Mouse (Mus musculus) forebrain, embryonic 10.5 days (tissue): ENCODE results near the gene Cacng8. TPM values are rescaled to one million over a fixed set of nuclear protein-coding genes. Genes with fewer than 3 reads are reported as not detected.
A peak's percentile ranks its signal among the peaks of the same experiment; 100 is the strongest.
"Not testable (repeated sequence)": the region's sequence is repeated elsewhere in the genome, so short reads cannot be mapped to it uniquely, and the experiment has no call there.

Experiments used
- DNase-seq: peaks from one replicate; pipeline ENCODE4 v3.0.0-alpha.2; 2017; ENCODE audit warnings: low spot score; ENCODE audit errors: extremely low spot score
- H3K27ac ChIP-seq: fragments of 300-500 bp; sonication (generic); 2 replicates; pipeline ENCODE4 v1.5.1; 2016; ENCODE audit warnings: mild to moderate bottlenecking
- H3K27me3 ChIP-seq: fragments of 300-500 bp; sonication (generic); 2 replicates; pipeline ENCODE4 v1.6.1; 2016; ENCODE audit warnings: mild to moderate bottlenecking; ENCODE audit not compliant: poor library complexity, severe bottlenecking
- H3K36me3 ChIP-seq: fragments of 300-500 bp; sonication (generic); replicated peaks from 2 replicates; pipeline ENCODE4 v1.6.1; 2016; ENCODE audit warnings: mild to moderate bottlenecking, moderate library complexity
- H3K4me1 ChIP-seq: fragments of 300-500 bp; sonication (generic); 2 replicates; pipeline ENCODE4 v1.6.1; 2016
- H3K4me3 ChIP-seq: fragments of 300-500 bp; sonication (generic); 2 replicates; pipeline ENCODE4 v1.5.1; 2016; ENCODE audit warnings: mild to moderate bottlenecking, moderate library complexity
- H3K9me3 ChIP-seq: fragments of 300-500 bp; sonication (generic); 2 replicates; pipeline ENCODE4 v1.6.1; 2016; ENCODE audit warnings: mild to moderate bottlenecking, moderate library complexity
- WGBS: fragments of 180-500 bp; shearing (Covaris S2); methylation state at CpG from one replicate; pipeline ENCODE4 v1.1.7; 2016; 5-methylcytosine and 5-hydroxymethylcytosine counted together
- polyA plus RNA-seq: library from polyadenylated mRNA; unstranded; fragments of >200 nt; fragmentation: Nextera tagmentation; extraction: Ambion mirVana; gene quantifications from 2 replicates; pipeline ENCODE4 v1.2.1, GENCODE M21; 2016

Gene Cacng8
- polyA plus RNA-seq, 1 experiment from 2014 or later, result 6.7 TPM

DNA sequence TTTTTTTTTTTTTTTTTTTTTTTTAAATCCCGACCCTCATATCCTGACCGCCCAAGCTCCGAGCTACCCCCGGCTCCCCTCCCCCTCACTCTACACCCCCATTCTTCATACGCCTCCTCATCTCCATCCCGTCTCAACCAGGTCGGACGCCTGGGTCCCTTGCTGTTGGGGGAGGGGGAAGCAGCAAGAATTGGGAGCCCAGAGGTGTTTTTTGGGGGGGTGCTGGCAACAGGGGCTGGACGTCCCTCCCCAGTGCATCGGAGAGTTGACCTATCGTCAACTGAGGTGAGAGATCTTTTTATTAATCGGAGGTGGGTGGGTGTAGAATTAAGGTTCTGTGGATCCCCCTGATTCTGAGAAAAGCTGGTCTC, 583 bp downstream of the Cacng8 start:
- H3K27me3 ChIP-seq, result no peaks in the 10 kb centered on the region
- H3K27ac ChIP-seq, result peak overlapping the region; percentile 85
- H3K36me3 ChIP-seq, result peaks cover 21% of the 10 kb centered on the region
- 2% methylated on average over 12 of the region's 12 CpGs for WGBS
- DNase-seq, result no peak
- peaks cover 48% of the 10 kb centered on the region for H3K4me1 ChIP-seq
- H3K4me3 ChIP-seq, result peak overlapping the region; percentile 56
- peaks cover 6% of the 10 kb centered on the region; the same call in 1 of the 2 replicates for H3K9me3 ChIP-seq

DNA sequence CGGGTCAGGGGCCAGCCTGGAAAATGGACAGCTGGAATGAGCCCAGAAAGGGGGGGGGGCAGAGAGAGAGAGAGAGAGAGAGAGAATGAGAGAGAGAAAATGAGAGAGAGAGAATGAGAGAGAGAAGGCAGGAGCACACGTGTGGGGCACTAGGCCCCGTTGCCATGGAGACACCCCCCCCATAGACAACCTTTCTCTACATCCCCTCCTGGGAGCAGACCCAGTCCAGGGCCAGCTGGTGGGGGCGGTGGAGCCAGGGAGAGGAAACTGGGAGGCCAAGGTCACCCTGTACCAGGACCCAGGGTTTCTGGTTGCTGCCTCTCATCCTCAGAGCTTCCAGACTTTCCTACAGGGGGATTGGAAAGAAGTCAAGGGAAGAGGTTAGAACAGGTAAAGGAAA, 1.3 kb downstream of the Cacng8 start:
- DNase-seq, result peak; percentile 28
- Histone ChIP-seq H3K27ac (peak overlapping the region; percentile 85), H3K4me3 (peak overlapping the region; percentile 56), H3K36me3 (peaks cover 21% of the 10 kb centered on the region), H3K27me3 (no peaks in the 10 kb centered on the region), H3K4me1 (peaks cover 48% of the 10 kb centered on the region), H3K9me3 (peaks cover 6% of the 10 kb centered on the region; the same call in 1 of the 2 replicates)
- WGBS, result 16% methylated on average over 4 of the region's 4 CpGs

DNA sequence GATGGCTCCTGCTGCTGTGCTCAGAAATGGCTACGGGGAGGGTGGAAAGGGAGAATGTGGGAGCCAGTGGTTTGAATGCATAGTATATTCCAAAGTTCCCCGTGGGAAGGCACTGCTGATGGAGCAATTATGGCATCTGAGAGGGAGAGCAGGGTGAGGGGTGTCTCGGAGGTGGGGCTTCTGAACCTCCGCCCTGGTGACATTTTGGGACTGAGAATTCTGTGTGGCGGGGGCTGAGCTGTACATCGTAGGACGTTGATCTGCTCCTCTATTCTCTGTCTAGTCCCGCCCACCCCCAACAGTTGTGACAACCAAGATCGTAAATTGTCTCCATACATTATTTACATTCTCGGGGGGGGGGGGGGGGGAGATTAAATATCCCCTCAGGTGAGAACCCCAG, 6.9 kb downstream of the Cacng8 start:
- Histone ChIP-seq H3K4me3 (no peak overlapping the region), H3K27ac (no peak overlapping the region), H3K36me3 (peaks cover 21% of the 10 kb centered on the region), H3K9me3 (peaks cover 6% of the 10 kb centered on the region; the same call in 1 of the 2 replicates), H3K27me3 (no peaks in the 10 kb centered on the region), H3K4me1 (peaks cover 22% of the 10 kb centered on the region)
- WGBS, result 78% methylated on average over 10 of the region's 10 CpGs
- no peak for DNase-seq

DNA sequence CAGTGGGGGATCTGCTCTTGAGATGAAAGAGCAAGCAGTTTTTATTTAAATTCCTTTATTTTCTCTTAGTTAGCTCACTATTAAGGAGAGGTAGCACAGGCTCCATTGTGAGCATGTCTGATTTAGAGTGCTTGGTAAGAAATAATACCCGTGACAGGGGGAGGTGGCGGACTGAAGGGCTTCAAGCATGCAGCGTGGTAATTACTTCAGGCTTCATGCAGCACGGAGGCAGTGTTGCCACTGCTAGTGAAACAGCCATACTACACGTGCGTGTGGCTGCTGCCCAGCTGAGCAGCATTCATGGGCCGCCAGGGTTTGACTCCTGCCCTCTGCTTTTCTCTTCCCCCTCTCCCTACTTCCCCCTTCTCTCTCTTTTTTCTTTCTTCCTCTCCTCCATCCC, 7.3 kb downstream of the Cacng8 start:
- no peak for DNase-seq
- no peaks in the 10 kb centered on the region for H3K27me3 ChIP-seq
- H3K9me3 ChIP-seq, result peaks cover 6% of the 10 kb centered on the region; the same call in 1 of the 2 replicates
- H3K36me3 ChIP-seq, result peaks cover 21% of the 10 kb centered on the region
- no peak overlapping the region for H3K27ac ChIP-seq
- peaks cover 18% of the 10 kb centered on the region for H3K4me1 ChIP-seq
- no peak overlapping the region for H3K4me3 ChIP-seq
- 48% methylated on average over 7 of the region's 7 CpGs for WGBS

DNA sequence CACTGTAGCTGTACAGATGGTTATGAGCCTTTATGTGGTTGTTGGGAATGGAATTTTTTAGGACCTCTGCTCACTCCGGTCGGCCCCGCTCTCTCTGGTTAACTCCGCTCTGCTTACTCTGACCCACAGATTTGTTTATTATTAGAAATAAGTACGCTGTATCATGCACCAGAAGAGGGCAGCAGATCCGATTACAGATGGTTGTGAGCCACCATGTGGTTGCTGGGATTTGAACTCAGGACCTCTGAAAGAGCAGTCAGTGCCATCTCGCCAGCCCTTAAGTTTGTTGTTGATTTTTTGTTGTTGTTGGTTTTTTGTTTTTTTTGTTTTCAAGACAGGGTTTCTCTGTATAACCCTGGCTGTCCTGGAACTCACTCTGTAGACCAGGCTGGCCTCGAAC, 7.9 kb downstream of the Cacng8 start:
- not testable (repeated sequence) for H3K9me3 ChIP-seq, H3K27ac ChIP-seq, H3K27me3 ChIP-seq, H3K4me3 ChIP-seq, DNase-seq
- Histone ChIP-seq H3K36me3 (peaks cover 24% of the 10 kb centered on the region), H3K4me1 (peaks cover 17% of the 10 kb centered on the region)
- 97% methylated on average over 8 of the region's 8 CpGs for WGBS

DNA sequence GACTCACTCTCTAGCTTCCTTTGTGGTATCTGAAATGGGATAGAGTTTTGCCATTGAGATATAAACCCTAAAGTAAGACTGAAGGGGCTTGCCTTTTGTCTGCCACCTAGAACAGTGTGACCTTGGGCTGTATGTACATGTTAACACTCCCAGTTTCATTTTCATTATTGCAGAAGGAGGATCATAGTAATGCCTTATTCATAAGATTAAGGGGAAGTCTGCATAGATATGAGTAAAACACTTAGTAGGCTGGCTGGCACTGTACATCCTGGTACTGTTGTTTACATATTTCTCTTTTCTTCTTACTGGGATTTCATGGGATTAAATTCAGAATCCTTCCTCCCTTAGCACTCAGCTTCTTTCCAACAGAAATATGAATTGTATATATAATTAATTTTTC, 9.5 kb downstream of the Cacng8 start:
- Histone ChIP-seq H3K36me3 (peaks cover 16% of the 10 kb centered on the region), H3K27me3 (no peaks in the 10 kb centered on the region), H3K27ac (no peak overlapping the region), H3K4me1 (peaks cover 13% of the 10 kb centered on the region), H3K4me3 (no peak overlapping the region), H3K9me3 (no peaks in the 10 kb centered on the region)
- DNase-seq, result no peak

DNA sequence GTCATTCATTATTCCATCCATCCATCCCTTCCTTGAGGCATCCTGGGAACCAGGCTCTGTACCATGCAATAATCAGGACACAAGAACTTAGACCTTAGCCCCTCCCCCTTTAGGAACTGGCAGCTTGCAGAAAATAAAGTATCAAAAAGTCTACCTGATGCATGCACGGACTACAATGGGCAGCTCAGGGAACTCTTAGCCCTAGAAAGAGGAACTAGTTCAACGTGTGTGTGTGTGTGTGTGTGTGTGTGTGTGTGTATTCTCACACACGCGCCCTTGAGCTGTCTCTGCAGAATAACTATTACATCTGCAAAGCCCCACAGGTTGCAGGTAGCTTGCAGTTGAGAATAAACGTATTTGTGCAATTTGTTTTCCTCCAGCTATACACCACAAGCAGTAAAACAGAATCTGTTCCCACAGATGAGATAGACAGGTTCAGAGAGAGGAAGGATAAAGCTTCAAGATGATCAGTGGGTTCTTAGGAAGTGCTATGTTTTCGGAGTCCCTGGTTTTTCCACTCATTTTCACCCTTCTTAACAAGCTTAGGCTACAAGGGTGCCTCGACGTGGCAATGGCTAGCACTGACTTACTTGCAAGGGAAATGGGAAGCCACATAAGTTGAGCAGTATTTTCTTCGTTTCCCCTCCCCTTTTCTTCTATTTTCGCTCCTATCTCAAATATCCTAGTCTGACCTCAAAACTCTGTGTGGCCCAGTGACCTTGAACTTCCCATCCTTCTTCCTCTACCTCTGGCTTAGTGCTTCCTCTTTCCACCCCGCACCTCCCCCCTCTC, 19.4 kb downstream of the Cacng8 start:
- peaks cover 50% of the 10 kb centered on the region for H3K27me3 ChIP-seq
- no peaks in the 10 kb centered on the region for H3K36me3 ChIP-seq
- no peaks in the 10 kb centered on the region; the same call in 1 of the 2 replicates for H3K9me3 ChIP-seq
- H3K4me3 ChIP-seq, result no peak overlapping the region
- 73% methylated on average over 11 of the region's 11 CpGs for WGBS
- H3K27ac ChIP-seq, result no peak overlapping the region
- no peak for DNase-seq
- H3K4me1 ChIP-seq, result peaks cover 20% of the 10 kb centered on the region

DNA sequence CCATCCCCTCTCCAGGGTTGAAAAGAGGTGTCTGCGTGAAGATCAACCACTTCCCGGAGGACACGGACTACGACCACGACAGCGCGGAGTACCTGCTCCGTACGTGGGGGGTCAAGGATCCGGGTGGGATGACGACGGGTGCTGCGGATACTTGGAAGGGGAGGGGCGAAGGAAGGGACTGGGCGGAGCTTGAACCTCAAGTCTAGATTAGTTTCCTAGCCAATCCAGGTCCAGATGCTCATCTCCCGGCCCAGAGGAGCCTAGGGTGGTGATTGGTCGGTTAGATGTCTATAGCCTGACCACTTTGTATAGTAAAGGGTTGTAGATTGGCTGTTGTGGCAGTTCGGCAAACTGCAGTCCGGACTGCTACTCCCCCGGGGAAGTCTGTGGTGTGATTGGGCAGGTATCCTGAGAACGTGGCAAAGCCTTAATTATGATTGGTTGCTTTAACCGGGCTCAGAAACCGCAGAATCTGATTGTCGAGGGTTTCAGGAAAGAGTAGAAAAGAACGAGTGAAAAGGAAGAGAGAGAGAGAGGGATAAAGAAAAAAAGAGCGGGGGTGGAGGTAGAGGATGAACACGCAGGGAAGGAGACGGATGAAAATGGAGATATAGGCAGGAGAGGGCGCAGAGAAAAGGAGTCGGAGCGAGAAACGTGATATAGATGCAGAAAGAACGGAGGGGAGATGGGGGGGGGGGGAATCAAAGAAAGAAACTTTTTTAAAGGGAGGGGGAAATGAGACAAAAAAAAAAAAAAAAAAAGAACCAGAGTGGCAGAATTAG, 20.9 kb downstream of the Cacng8 start:
- Histone ChIP-seq H3K4me3 (peak overlapping the region; percentile 59), H3K36me3 (no peaks in the 10 kb centered on the region), H3K27ac (peak overlapping the region; percentile 82), H3K9me3 (no peaks in the 10 kb centered on the region; the same call in 1 of the 2 replicates), H3K4me1 (peaks cover 29% of the 10 kb centered on the region), H3K27me3 (peaks cover 64% of the 10 kb centered on the region)
- peak; percentile 80 for DNase-seq
- under 1% methylated on average over 33 of the region's 33 CpGs for WGBS

DNA sequence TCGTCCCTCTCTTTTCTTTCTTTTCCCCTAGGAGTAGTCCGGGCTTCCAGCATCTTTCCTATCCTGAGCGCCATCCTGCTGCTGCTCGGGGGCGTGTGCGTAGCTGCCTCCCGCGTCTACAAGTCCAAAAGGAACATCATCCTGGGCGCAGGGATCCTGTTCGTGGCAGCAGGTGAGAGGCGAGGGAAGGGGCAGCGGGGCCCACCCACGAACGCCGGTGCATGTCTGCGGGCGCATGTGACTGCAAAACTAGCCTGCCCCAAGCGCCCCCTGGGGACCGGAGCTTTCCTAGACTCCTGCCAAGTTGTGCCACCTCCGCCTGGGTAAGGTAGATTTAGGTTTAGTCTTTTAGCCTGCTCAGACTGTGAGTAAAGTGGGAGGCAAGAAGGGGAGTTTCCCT, 21.6 kb downstream of the Cacng8 start:
- Histone ChIP-seq H3K4me1 (peaks cover 29% of the 10 kb centered on the region), H3K27me3 (peaks cover 71% of the 10 kb centered on the region), H3K36me3 (no peaks in the 10 kb centered on the region), H3K4me3 (peak overlapping the region; percentile 59), H3K27ac (peak overlapping the region; percentile 76), H3K9me3 (no peaks in the 10 kb centered on the region; the same call in 1 of the 2 replicates)
- WGBS, result under 1% methylated on average over 20 of the region's 20 CpGs
- peak; percentile 56 for DNase-seq

DNA sequence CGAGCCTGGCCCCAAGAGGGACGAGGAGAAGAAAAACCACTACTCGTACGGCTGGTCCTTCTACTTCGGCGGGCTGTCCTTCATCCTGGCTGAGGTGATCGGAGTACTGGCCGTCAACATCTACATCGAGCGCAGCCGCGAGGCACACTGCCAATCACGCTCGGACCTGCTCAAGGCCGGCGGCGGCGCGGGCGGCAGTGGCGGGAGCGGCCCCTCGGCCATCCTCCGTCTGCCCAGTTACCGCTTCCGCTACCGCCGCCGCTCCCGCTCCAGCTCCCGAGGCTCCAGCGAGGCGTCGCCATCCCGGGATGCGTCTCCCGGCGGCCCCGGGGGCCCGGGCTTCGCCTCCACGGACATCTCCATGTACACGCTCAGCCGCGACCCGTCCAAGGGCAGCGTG, 24.4 kb downstream of the Cacng8 start:
- Histone ChIP-seq H3K9me3 (no peaks in the 10 kb centered on the region; the same call in 1 of the 2 replicates), H3K4me1 (peaks cover 29% of the 10 kb centered on the region), H3K27ac (peak overlapping the region; percentile 78), H3K4me3 (peak overlapping the region; percentile 66), H3K27me3 (peaks cover 89% of the 10 kb centered on the region), H3K36me3 (no peaks in the 10 kb centered on the region)
- peak; percentile 56 for DNase-seq
- 1% methylated on average over 47 of the region's 47 CpGs for WGBS

DNA sequence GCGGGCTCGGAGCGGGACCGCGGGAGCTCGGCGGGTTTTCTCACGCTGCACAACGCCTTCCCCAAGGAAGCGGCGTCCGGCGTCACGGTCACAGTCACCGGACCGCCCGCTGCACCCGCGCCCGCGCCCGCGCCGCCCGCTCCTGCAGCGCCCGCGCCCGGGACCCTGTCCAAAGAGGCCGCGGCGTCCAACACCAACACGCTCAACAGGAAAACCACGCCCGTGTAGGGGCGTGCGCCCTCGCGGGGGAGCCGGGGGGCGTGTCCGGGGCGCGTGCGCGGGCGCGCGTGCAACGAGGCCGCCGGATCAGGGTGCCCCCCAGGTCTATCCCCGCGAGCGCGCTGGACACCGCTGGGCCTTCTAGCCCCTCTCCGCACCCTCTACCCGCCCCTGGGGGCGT, 24.9 kb downstream of the Cacng8 start:
- Histone ChIP-seq H3K4me3 (peak overlapping the region; percentile 66), H3K9me3 (no peaks in the 10 kb centered on the region; the same call in 1 of the 2 replicates), H3K27ac (peak overlapping the region; percentile 78), H3K4me1 (peaks cover 29% of the 10 kb centered on the region), H3K27me3 (peaks cover 89% of the 10 kb centered on the region), H3K36me3 (no peaks in the 10 kb centered on the region)
- no peak for DNase-seq
- 0% methylated on average over 37 of the region's 60 CpGs for WGBS

DNA sequence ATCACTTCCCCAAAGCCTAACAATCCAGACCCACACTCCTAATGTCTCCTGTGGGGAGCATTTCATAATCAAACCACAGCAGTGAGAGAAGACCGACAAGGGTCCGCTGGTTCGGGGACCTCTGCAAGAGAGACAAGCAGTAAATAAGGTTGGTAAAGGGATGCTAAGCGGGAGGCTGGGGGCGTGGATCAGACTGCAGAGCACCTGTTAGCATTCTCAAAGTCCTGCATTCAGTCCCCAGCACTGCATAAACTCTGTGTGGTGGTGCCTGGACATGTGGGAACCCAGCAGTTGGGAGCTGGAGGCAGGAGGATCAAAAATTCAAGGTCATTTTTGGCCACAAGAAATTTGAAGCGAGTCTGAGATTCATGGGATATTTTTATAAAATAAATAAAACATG, 29.5 kb downstream of the Cacng8 start:
- no peak for DNase-seq
- Histone ChIP-seq H3K36me3 (no peaks in the 10 kb centered on the region), H3K27me3 (peaks cover 96% of the 10 kb centered on the region), H3K9me3 (no peaks in the 10 kb centered on the region; the same call in 1 of the 2 replicates), H3K4me3 (no peak overlapping the region), H3K27ac (no peak overlapping the region), H3K4me1 (peaks cover 29% of the 10 kb centered on the region)
- 33% methylated on average over 6 of the region's 6 CpGs for WGBS

DNA sequence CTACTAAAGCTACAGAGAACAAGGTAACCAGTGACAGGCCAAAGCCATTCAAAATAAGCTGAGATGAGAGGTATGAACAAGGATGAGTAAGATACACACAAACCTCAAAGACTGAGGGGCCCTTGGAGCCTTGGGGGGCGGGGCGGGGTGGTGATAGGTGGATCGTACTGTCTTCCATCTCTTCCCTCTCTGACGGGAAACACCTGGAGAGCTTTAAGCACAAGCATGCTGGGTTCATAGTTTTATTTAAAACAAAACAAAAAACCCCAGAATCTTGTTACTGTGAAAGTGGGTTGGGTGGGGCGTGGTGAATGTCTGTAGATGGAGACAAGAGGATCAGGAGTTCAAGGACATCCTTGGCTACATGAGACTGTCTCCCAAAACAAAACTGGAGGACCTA, 30.0 kb downstream of the Cacng8 start:
- 63% methylated on average over 5 of the region's 5 CpGs for WGBS
- Histone ChIP-seq H3K4me3 (no peak overlapping the region), H3K27me3 (peaks cover 96% of the 10 kb centered on the region), H3K9me3 (no peaks in the 10 kb centered on the region), H3K4me1 (peaks cover 24% of the 10 kb centered on the region), H3K27ac (no peak overlapping the region), H3K36me3 (no peaks in the 10 kb centered on the region)
- no peak for DNase-seq
